Mouse (Mus musculus) thymus, adult 2 months (tissue): ENCODE measurements around the gene Map4k1. TPM values are rescaled to one million over a fixed set of nuclear protein-coding genes. Genes with fewer than 3 reads are reported as not detected.

Experiments
- DNase-seq: peaks from one replicate; pipeline ENCODE4 v3.0.0; 2021
- H3K27ac ChIP-seq: fragments of 200-500 bp; 2 replicates; pipeline ENCODE4 v1.5.1; 2012; ENCODE audit warnings: low read length, control low read depth; ENCODE audit not compliant: control insufficient read depth, insufficient read depth
- H3K27me3 ChIP-seq: fragments of 200-500 bp; 2 replicates; pipeline ENCODE4 v1.6.1; 2012; ENCODE audit warnings: mild to moderate bottlenecking, low read length, moderate library complexity, mixed read lengths; ENCODE audit not compliant: control insufficient read depth, insufficient read depth
- H3K36me3 ChIP-seq: fragments of 200-500 bp; 2 replicates; pipeline ENCODE4 v1.6.1; 2012; ENCODE audit warnings: mild to moderate bottlenecking, low read length, moderate library complexity; ENCODE audit not compliant: control insufficient read depth, insufficient read depth
- H3K4me1 ChIP-seq: fragments of 200-500 bp; replicated peaks from 2 replicates; pipeline ENCODE4 v1.6.1; 2012; ENCODE audit warnings: low read length; ENCODE audit not compliant: control insufficient read depth, insufficient read depth
- H3K4me3 ChIP-seq: fragments of 200-500 bp; 2 replicates; pipeline ENCODE4 v1.5.1; 2012; ENCODE audit warnings: mild to moderate bottlenecking, low read length, control low read depth, moderate library complexity; ENCODE audit not compliant: control insufficient read depth, insufficient read depth
- CTCF ChIP-seq: fragments of 200-500 bp; IDR thresholded peaks from 2 replicates; pipeline ENCODE4 v1.5.1; 2012; ENCODE audit warnings: mild to moderate bottlenecking, control low read depth, low read length, moderate library complexity, borderline replicate concordance; ENCODE audit not compliant: control insufficient read depth, poor library complexity, insufficient read depth; ENCODE audit errors: extremely low read depth
- POLR2A ChIP-seq: fragments of 200-500 bp; IDR thresholded peaks from 2 replicates; pipeline ENCODE4 v1.6.1; 2012; ENCODE audit warnings: mild to moderate bottlenecking, low read length, control low read depth, moderate library complexity; ENCODE audit not compliant: control insufficient read depth, poor library complexity, insufficient read depth; ENCODE audit errors: extremely low read depth
- WGBS: fragments of 180-500 bp; shearing (Covaris S2); methylation state at CpG from one replicate; pipeline ENCODE4 v1.1.7; 2018; 5-methylcytosine and 5-hydroxymethylcytosine counted together
- polyA plus RNA-seq: library from polyadenylated mRNA; depleted of rRNA; stranded (reverse); fragments of >200 nt; gene quantifications from 2 replicates; pipeline ENCODE4 v1.2.3, GENCODE M21; 2012

Gene Map4k1
- polyA plus RNA-seq, 1 experiment: 164 TPM

DNA sequence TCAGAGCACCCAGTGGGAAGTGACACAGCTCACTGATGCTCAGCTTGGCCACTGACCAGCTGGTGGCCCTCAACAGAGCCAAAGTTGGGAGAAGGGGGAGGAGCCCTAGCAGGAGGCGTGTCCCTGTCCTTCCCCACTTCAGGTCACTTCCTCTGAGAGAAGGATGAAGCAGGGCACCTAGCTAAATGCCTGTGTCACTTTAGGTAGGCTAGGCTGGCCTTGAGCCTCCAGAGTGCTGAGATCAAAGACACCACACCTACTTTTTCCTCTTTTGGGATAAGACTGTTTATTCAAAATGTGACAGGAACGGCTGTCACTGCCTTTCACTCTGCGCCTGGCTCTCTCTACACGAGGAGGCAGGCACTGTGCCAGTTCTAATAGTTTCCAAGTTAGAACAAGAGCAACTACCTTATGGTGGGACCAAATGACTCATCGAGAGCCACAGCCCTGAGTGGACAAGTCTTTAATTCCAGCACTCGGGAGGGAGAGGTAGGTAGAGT lies 10.0 kb upstream of the Map4k1 start:
- Histone ChIP-seq H3K4me3 (no peak overlapping the region), H3K36me3 (peaks cover 34% of the 10 kb centered on the region), H3K27ac (no peak overlapping the region), H3K4me1 (no peaks in the 10 kb centered on the region), H3K27me3 (no peaks in the 10 kb centered on the region)
- TF ChIP-seq POLR2A (no peak), CTCF (no peak)
- 87% methylated on average over 6 of the region's 6 CpGs for WGBS
- no peak for DNase-seq

DNA sequence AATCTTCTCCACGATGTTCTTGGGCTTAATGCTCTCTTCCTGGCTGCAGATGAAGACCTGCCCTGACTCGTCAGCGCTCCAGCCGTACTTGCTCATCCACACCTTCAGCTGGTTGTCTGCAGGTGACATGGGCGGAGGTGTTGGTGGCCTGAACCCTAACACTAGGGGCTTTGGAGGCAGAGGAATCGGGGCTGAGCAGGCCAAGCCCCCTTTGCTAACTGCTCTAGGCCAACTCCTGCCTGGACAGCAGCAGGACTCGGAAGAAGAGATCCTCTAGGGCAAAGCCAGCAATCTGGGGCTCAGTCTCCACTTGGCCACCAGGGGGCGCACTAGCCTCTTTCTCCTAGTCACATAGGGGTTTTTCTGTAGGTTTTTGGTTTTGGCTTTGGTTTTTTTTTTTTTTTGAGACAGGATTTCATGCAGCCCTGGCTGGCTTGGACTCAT lies 9.3 kb upstream of the Map4k1 start:
- 75% methylated on average over 8 of the region's 8 CpGs for WGBS
- Histone ChIP-seq H3K4me1 (no peaks in the 10 kb centered on the region), H3K27me3 (no peaks in the 10 kb centered on the region), H3K4me3 (no peak overlapping the region), H3K36me3 (peaks cover 42% of the 10 kb centered on the region), H3K27ac (no peak overlapping the region)
- TF ChIP-seq POLR2A: no peak
- peak; percentile 85 for TF ChIP-seq CTCF
- peak; percentile 79 for DNase-seq

GRCm38 (mm10) chr7:28973025-28973424 lies 8.8 kb upstream of the Map4k1 start:
- Histone ChIP-seq H3K27ac (no peak overlapping the region), H3K4me1 (no peaks in the 10 kb centered on the region), H3K36me3 (peaks cover 46% of the 10 kb centered on the region), H3K27me3 (no peaks in the 10 kb centered on the region), H3K4me3 (no peak overlapping the region)
- 86% methylated on average over 8 of the region's 8 CpGs for WGBS
- peak; percentile 31 for DNase-seq
- TF ChIP-seq CTCF (peak; percentile 14; the same call in 1 of the 2 replicates), POLR2A (no peak)

DNA sequence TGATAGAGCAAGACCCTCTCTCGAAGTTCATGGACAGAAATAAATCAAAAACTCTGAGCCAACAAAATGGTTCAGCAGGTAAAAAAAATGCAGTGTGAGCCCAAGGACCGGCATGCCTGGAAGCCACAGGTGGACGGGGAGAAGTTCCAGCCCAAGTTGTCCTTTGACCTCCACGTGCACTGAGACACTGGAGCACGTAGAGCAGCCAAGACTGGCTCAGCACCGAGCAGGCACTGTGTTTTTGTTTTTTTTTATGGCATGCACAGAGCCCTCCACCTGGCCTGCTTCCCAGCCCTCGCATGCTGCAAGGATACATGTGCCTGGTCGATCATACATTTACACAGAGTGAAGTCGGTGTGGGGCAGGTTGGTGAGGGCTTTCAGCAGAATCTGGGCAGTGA lies 4.3 kb upstream of the Map4k1 start:
- Histone ChIP-seq H3K4me3 (no peak overlapping the region), H3K27me3 (no peaks in the 10 kb centered on the region), H3K4me1 (peaks cover 3% of the 10 kb centered on the region), H3K27ac (no peak overlapping the region), H3K36me3 (peaks cover 50% of the 10 kb centered on the region)
- TF ChIP-seq POLR2A (no peak), CTCF (no peak)
- DNase-seq: no peak
- 95% methylated on average over 9 of the region's 9 CpGs for WGBS

- Histone ChIP-seq H3K27me3 (no peaks in the 10 kb centered on the region), H3K4me3 (peak overlapping the region; percentile 65), H3K27ac (peak overlapping the region; percentile 99), H3K4me1 (peaks cover 9% of the 10 kb centered on the region), H3K36me3 (peaks cover 19% of the 10 kb centered on the region; the same call in 1 of the 2 replicates)
- DNase-seq: peak; percentile 90
- 1% methylated on average over 19 of the region's 19 CpGs for WGBS
- TF ChIP-seq POLR2A (peak; percentile 74; the same call in 1 of the 2 replicates), CTCF (peak; percentile 46; the same call in 1 of the 2 replicates)
Measured at GRCm38 (mm10) chr7:28982274-28983013, 594 bp downstream of the Map4k1 start.

DNA sequence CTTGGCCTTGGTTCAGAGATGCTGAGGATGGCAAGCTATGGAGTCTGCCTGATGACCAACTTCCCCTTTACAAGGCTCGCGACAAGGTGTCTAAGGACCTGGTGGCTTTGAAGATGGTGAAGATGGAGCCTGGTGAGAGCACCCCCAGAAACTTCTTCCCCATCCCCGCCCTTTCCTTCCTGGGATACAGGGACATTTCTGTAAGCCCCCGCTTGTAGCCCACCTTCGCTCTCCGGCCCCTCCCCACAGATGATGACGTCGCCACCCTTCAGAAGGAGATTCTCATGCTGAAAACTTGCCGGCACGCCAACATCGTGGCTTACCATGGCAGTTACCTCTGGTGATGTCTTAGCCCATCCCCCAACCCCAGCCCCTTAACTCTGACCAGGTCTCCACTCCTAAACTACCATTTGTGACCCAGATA lies 1.3 kb downstream of the Map4k1 start:
- peak; percentile 68 for DNase-seq
- H3K4me3 ChIP-seq: peak overlapping the region; percentile 65
- H3K27ac ChIP-seq: peak overlapping the region; percentile 95
- no peak for TF ChIP-seq POLR2A
- TF ChIP-seq CTCF: no peak
- H3K27me3 ChIP-seq: no peaks in the 10 kb centered on the region
- peaks cover 9% of the 10 kb centered on the region for H3K4me1 ChIP-seq
- WGBS: 4% methylated on average over 11 of the region's 11 CpGs
- peaks cover 15% of the 10 kb centered on the region for H3K36me3 ChIP-seq
